Mouse (Mus musculus): Measurements from ENCODE around the gene Inafm2. TPM values are rescaled to one million over a fixed set of nuclear protein-coding genes. Genes with fewer than 3 reads are reported as not detected.

Inafm2 gene
- polyA plus RNA-seq, 1 experiment: not detected

- peak overlapping the region; percentile 19 for H3K4me3 ChIP-seq (ENCODE audit: insufficient read depth, low read depth, low read length)
- H3K27ac ChIP-seq (ENCODE audit: insufficient read depth, low read depth, low read length): peak overlapping the region; percentile 92
- peaks cover 35% of the 10 kb centered on the region for H3K4me1 ChIP-seq (ENCODE audit: control insufficient read depth, insufficient read depth, low read length)
- TF ChIP-seq CTCF (IDR thresholded peaks at IDR 0.05; ENCODE audit: insufficient read depth, low read depth, low read length) (no peak), POLR2A (IDR thresholded peaks at IDR 0.05; ENCODE audit: insufficient read depth, low read depth, low read length) (no peak)
- WGBS: 24% methylated on average over 10 of the region's 10 CpGs
Observed at GRCm38 (mm10) chr2:118749341-118749884, 3.9 kb downstream of the Inafm2 start.

DNA sequence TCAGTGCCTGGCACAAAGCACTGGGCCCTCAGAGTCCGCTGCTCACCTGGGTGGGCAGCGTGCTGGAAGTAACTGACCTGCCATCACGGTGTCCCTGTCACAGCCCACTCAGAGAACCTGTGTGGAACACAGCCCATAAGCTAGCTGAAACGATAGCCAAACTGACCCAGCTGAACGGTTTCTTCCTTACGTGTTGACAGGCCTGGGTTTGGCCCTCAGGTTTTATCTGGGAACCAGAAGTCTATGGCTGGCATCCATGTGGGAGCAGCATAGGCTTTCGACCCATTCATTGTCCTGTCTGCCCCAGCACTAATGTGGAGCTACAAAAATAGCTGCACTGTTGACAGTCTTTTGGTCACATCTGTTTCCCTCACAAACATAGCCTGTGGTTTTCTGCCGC lies 4.9 kb downstream of the Inafm2 start:
- TF ChIP-seq CTCF (IDR thresholded peaks at IDR 0.05; ENCODE audit: insufficient read depth, low read depth, low read length): no peak
- TF ChIP-seq POLR2A (IDR thresholded peaks at IDR 0.05; ENCODE audit: insufficient read depth, low read depth, low read length): no peak
- WGBS: 36% methylated on average over 8 of the region's 8 CpGs
- Histone ChIP-seq H3K27ac (ENCODE audit: insufficient read depth, low read depth, low read length) (peak overlapping the region; percentile 92), H3K4me3 (ENCODE audit: insufficient read depth, low read depth, low read length) (no peak overlapping the region; the same call in 1 of the 2 replicates), H3K4me1 (ENCODE audit: control insufficient read depth, insufficient read depth, low read length) (peaks cover 31% of the 10 kb centered on the region)

DNA sequence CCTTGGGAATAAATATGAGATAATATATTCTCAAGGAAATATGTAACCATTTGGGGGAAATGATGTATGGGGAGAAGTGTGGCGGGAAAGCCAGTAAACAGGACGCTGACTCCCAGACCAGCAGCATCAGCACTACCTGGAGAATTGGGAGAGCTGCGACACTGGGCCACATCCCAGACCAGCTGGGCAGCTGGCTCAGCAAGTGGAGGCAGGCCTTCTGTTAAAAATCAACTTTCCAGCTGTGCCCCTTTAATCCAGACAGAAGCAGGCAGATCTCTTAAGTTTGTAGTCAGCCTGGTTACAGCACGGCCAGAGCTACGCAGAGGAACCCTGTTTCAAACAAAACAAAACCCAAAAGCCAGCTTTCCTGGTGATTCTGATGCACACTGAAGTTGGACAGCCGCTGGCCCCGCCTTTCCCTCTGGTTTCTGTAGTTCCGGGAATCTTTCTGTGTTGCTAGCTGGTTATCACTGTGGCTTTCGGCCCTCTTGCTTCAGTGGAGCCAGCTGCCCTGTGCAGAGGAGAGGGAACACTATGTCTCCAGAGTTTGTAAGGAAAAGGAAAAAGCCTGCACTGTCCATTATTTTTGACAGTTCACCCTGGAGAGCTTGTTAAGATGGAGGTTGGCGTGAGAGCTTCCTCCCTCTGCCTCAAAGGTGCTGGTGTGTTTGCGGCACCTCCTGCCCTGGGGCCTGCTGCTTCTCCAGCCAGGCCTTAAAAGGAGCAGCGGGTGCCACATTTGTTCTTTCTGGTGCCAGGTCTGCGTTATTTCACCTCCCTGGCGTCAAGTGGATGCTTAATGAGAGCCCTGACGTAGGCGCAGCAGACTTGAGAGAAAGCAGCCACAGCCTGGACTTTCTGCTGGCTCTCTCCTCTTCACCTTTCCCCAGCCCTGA lies 6.6 kb downstream of the Inafm2 start:
- TF ChIP-seq CTCF (IDR thresholded peaks at IDR 0.05; ENCODE audit: insufficient read depth, low read depth, low read length) (no peak), POLR2A (IDR thresholded peaks at IDR 0.05; ENCODE audit: insufficient read depth, low read depth, low read length) (no peak)
- no peak overlapping the region for H3K27ac ChIP-seq (ENCODE audit: insufficient read depth, low read depth, low read length)
- 75% methylated on average over 16 of the region's 16 CpGs for WGBS
- no peak overlapping the region for H3K4me3 ChIP-seq (ENCODE audit: insufficient read depth, low read depth, low read length)
- peaks cover 39% of the 10 kb centered on the region for H3K4me1 ChIP-seq (ENCODE audit: control insufficient read depth, insufficient read depth, low read length)

- Histone ChIP-seq H3K27ac (ENCODE audit: insufficient read depth, low read depth, low read length) (no peak overlapping the region), H3K4me1 (ENCODE audit: control insufficient read depth, insufficient read depth, low read length) (peaks cover 38% of the 10 kb centered on the region), H3K4me3 (ENCODE audit: insufficient read depth, low read depth, low read length) (no peak overlapping the region)
- 85% methylated on average over 4 of the region's 4 CpGs for WGBS
- TF ChIP-seq CTCF (IDR thresholded peaks at IDR 0.05; ENCODE audit: insufficient read depth, low read depth, low read length) (no peak), POLR2A (IDR thresholded peaks at IDR 0.05; ENCODE audit: insufficient read depth, low read depth, low read length) (no peak)
Observed at GRCm38 (mm10) chr2:118752792-118753108, 7.2 kb downstream of the Inafm2 start.

GRCm38 (mm10) chr2:118754143-118754542 lies 8.6 kb downstream of the Inafm2 start:
- no peak overlapping the region for H3K4me3 ChIP-seq (ENCODE audit: insufficient read depth, low read depth, low read length)
- 96% methylated on average over 5 of the region's 5 CpGs for WGBS
- TF ChIP-seq POLR2A (IDR thresholded peaks at IDR 0.05; ENCODE audit: insufficient read depth, low read depth, low read length): no peak
- no peak for TF ChIP-seq CTCF (IDR thresholded peaks at IDR 0.05; ENCODE audit: insufficient read depth, low read depth, low read length)
- no peak overlapping the region for H3K27ac ChIP-seq (ENCODE audit: insufficient read depth, low read depth, low read length)
- H3K4me1 ChIP-seq (ENCODE audit: control insufficient read depth, insufficient read depth, low read length): peaks cover 37% of the 10 kb centered on the region

DNA sequence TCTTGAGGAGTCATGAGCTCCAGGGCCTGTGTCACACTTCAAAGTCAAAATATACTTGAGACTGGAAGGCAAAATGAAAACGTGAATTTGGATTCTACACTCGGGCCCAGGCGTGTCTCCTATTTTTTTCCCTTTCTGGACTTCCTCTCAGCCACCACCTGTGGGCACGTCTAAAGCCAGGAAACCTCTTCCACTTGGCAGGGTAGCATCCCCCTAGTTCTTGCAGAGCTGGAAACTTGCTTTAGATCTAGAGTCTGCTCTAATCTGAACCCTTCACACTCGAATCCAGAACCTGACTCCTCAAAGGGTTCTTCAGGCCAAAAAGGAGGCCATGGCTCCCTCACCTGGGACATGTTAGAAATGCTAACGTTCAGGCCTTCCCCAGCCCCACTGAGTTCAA lies 9.8 kb downstream of the Inafm2 start:
- 88% methylated on average over 6 of the region's 6 CpGs for WGBS
- TF ChIP-seq CTCF (IDR thresholded peaks at IDR 0.05; ENCODE audit: insufficient read depth, low read depth, low read length) (no peak), POLR2A (IDR thresholded peaks at IDR 0.05; ENCODE audit: insufficient read depth, low read depth, low read length) (no peak)
- H3K4me1 ChIP-seq (ENCODE audit: control insufficient read depth, insufficient read depth, low read length): peaks cover 37% of the 10 kb centered on the region
- no peak overlapping the region for H3K4me3 ChIP-seq (ENCODE audit: insufficient read depth, low read depth, low read length)
- H3K27ac ChIP-seq (ENCODE audit: insufficient read depth, low read depth, low read length): no peak overlapping the region

DNA sequence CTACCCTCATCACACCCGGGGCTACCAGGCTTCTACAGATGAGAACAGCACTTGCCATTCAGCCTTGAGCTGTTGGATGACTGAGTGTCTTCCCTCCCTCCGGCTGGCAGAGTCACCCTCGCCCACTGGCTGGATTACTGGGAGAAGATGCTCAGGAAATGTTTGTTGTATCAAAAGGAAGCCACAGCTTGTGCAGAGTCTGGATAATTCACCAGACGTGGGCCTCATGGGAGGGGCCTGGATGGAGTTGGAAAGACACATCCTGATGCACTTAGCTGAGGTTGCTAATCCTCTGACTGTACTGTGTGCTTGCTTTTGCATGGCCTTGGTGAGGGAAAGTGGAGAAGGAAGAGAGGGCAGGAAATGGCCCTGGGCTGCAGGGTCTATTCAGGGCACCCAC lies 10.5 kb downstream of the Inafm2 start:
- H3K27ac ChIP-seq (ENCODE audit: insufficient read depth, low read depth, low read length): no peak overlapping the region
- no peak overlapping the region for H3K4me3 ChIP-seq (ENCODE audit: insufficient read depth, low read depth, low read length)
- H3K4me1 ChIP-seq (ENCODE audit: control insufficient read depth, insufficient read depth, low read length): peaks cover 39% of the 10 kb centered on the region
- TF ChIP-seq POLR2A (IDR thresholded peaks at IDR 0.05; ENCODE audit: insufficient read depth, low read depth, low read length): no peak
- no peak for TF ChIP-seq CTCF (IDR thresholded peaks at IDR 0.05; ENCODE audit: insufficient read depth, low read depth, low read length)
- 55% methylated on average over 4 of the region's 4 CpGs for WGBS

DNA sequence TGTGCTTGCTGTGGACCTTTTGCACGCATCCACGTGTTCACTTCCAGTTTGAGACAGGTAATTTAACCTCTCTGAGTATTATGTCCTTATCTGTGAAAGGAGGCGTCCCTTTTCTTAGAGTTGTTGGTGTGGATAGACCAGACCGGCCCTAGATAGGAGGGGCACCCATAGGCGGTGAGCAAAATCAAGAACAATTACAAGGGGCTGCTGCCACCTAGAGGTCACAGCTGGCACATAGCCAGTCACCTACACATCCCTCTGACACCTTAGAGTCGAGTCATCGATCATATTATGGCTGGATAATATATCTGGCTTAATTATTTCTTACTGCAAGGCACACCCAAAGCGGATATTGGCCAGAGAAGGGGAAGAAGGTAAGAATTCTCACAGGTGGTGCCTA lies 14.3 kb downstream of the Inafm2 start:
- 25% methylated on average over 8 of the region's 8 CpGs for WGBS
- H3K4me1 ChIP-seq (ENCODE audit: control insufficient read depth, insufficient read depth, low read length): peaks cover 58% of the 10 kb centered on the region
- no peak overlapping the region for H3K4me3 ChIP-seq (ENCODE audit: insufficient read depth, low read depth, low read length)
- TF ChIP-seq POLR2A (IDR thresholded peaks at IDR 0.05; ENCODE audit: insufficient read depth, low read depth, low read length) (no peak), CTCF (IDR thresholded peaks at IDR 0.05; ENCODE audit: insufficient read depth, low read depth, low read length) (no peak)
- no peak overlapping the region for H3K27ac ChIP-seq (ENCODE audit: insufficient read depth, low read depth, low read length)

- no peak for TF ChIP-seq POLR2A (IDR thresholded peaks at IDR 0.05; ENCODE audit: insufficient read depth, low read depth, low read length)
- TF ChIP-seq CTCF (IDR thresholded peaks at IDR 0.05; ENCODE audit: insufficient read depth, low read depth, low read length): no peak
- Histone ChIP-seq H3K27ac (ENCODE audit: insufficient read depth, low read depth, low read length) (0 out of 2 replicates have a peak overlapping the region, but pooled peaks have one; percentile 98), H3K4me1 (ENCODE audit: control insufficient read depth, insufficient read depth, low read length) (peaks cover 58% of the 10 kb centered on the region), H3K4me3 (ENCODE audit: insufficient read depth, low read depth, low read length) (no peak overlapping the region)
- 81% methylated on average over 11 of the region's 11 CpGs for WGBS
Observed at GRCm38 (mm10) chr2:118760311-118761025, 14.9 kb downstream of the Inafm2 start.
